Mouse (Mus musculus) heart, postnatal 36 days (tissue): ENCODE measurements around the gene Ncdn. TPM values are rescaled to one million over a fixed set of nuclear protein-coding genes. Genes with fewer than 3 reads are reported as not detected.

Source experiments
- DNase-seq, 2 experiments: peaks; one replicate each; pipeline ENCODE4 v3.0.0; 2021 to 2022
- intact Hi-C: fragments of 180-260 bp; cut with DNase I; formaldehyde crosslinking; loops from one replicate; pipeline ENCODE4 v1.15.1; 2025
- total RNA-seq, 2 experiments: library from RNA; stranded (reverse); gene quantifications; 2 replicates each; pipeline ENCODE4 v1.2.3; 2021

Gene Ncdn
- total RNA-seq, 2 experiments from 2014 or later, result 13.0 to 16.0 TPM

- DNase-seq, result no peak
- intact Hi-C loops, result no loop called here
Observed at GRCm38 (mm10) chr4:126734001-126734603, 19.1 kb downstream of the Ncdn start.

GRCm38 (mm10) chr4:126732531-126733380, 20.5 kb downstream of the Ncdn start:
- no peak for DNase-seq
- intact Hi-C loops, result no loop called here

DNA sequence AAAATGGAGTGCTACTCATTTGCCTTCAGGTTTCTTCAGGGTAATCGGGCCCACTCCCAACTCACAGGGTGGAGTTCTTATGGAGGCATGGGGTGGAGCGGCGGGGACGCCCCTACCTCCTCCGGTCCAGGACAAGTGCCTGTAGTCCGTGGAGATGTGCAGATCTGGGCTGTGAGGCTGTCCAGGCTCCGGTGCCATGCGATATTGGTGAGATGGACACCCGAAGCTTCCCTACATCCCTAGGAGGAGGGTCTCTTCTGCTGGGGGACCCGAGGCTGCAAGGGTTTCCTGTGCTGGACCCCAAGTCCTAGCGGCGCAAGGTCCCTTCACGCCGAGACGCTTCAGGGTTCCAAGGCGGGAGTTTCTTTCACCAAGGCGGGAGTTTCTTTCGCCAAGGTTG, 21.1 kb downstream of the Ncdn start:
- intact Hi-C loops, result no loop called here
- no peak for DNase-seq

- intact Hi-C loops, result no loop called here
- no peak for DNase-seq
Observed at GRCm38 (mm10) chr4:126707439-126707826, 45.8 kb downstream of the Ncdn start.

DNA sequence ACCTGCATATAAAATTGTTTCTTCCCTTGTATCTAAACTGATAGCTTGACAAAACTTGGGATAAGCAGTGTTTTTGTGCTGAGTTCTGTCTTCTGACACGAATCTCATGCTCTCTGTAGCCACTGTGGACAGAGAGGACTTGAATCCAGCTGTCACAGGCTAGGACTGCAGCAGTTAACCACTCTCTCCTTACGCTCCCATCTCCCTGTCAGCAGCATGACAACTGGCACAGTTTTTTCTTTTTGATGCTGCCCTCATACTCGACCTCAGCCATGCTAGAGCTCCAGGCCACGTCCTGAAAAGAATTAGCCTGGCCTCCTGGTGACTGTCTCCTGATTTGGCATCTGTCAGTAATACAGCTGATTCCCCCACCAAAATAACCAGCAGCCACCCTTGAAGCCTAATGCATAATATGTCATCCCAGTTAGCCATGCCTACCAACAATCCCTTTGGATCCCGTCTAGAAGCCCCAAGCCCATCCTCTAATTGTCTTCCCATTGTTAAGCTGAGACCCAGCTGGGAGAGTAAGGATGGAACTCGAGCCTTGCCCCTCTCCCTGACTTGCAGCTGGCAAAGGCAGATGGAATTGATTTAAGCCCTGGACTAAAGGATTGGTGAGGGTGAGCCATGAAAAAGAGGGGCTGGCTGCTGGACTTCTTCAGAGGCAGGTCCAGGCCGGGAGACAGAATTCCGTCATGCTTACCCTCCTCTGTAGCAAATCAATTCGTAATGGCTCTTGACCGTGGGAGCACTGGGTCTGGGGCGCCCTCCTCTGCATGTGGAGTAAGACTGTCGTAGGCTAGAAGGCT, 46.4 kb downstream of the Ncdn start:
- no peak for DNase-seq
- intact Hi-C loops, result no loop called here

GRCm38 (mm10) chr4:126696908-126697307, 56.3 kb downstream of the Ncdn start:
- intact Hi-C loops, result no loop called here
- DNase-seq, result no peak

Other genes with a start within 250 kb of the Ncdn start
- 1 to 10 TPM; 9.2 to 9.7 TPM for gene Ago4, start 220.0 kb downstream of the Ncdn start, total RNA-seq
- gene Clspn, start 196.5 kb downstream of the Ncdn start, total RNA-seq, result under 1 TPM; 0.53 to 0.84 TPM
- 10 to 100 TPM; 10.7 to 10.8 TPM for gene 5730409E04Rik, start 143.6 kb downstream of the Ncdn start, total RNA-seq
- 100 to 1,000 TPM; 116 to 125 TPM for gene Psmb2, start 75.8 kb downstream of the Ncdn start, total RNA-seq
- gene Tfap2e, start 17.2 kb downstream of the Ncdn start, total RNA-seq, result not detected
- 10 to 100 TPM; 29.4 to 33.5 TPM for gene AU040320, start 106 bp upstream of the Ncdn start, total RNA-seq
- 10 to 100 TPM; 19.8 to 20.8 TPM for gene Zmym4, start 214.7 kb upstream of the Ncdn start, total RNA-seq